Mouse (Mus musculus): ENCODE data around the gene Rnf26.

The Rnf26 gene

DNA sequence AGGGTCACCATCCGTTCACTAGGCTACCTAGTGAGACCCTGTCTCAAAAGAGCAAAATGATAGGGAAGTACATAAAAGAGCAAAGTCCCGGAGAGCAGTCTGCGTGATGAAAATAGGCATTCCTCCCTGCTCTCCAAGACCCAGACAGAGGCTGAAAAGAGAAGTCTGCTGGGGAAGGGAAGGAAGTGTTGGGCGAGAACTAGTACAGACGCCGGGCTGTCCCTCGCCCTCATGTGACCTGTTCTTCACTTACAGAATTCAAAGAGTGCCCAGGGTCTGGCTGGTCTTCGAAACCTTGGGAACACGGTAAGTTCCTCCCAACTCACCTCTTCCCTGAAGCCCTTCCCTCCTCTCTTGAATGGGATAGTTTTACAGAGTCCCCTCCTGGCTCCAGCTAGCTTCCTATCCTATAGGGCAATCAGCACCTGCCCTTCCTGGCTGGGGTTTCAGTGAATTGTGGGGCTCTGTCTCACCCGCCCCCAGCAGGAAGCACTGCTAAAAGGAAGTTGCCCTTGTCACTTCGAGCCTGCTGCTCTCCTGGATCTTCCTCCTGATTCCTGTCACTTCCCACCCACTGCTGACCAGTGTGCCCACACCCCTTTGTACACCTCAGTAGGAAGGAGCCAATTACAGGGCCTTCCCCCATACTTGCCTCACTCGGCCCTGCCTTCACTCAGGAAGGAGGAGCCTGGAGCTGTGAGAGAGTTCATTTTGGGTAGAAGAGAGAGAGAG, 24.3 kb downstream of the Rnf26 start:
- DNase-seq: peak in 1 of 2 experiments; percentile 11

- peak; percentile 60 to 68 for DNase-seq
These were observed 25.4 kb downstream of the Rnf26 start for GRCm38 (mm10) chr9:44087761-44088455.

- DNase-seq: peak; percentile 36 to 50
These were observed 26.4 kb downstream of the Rnf26 start for GRCm38 (mm10) chr9:44086960-44087359.

DNA sequence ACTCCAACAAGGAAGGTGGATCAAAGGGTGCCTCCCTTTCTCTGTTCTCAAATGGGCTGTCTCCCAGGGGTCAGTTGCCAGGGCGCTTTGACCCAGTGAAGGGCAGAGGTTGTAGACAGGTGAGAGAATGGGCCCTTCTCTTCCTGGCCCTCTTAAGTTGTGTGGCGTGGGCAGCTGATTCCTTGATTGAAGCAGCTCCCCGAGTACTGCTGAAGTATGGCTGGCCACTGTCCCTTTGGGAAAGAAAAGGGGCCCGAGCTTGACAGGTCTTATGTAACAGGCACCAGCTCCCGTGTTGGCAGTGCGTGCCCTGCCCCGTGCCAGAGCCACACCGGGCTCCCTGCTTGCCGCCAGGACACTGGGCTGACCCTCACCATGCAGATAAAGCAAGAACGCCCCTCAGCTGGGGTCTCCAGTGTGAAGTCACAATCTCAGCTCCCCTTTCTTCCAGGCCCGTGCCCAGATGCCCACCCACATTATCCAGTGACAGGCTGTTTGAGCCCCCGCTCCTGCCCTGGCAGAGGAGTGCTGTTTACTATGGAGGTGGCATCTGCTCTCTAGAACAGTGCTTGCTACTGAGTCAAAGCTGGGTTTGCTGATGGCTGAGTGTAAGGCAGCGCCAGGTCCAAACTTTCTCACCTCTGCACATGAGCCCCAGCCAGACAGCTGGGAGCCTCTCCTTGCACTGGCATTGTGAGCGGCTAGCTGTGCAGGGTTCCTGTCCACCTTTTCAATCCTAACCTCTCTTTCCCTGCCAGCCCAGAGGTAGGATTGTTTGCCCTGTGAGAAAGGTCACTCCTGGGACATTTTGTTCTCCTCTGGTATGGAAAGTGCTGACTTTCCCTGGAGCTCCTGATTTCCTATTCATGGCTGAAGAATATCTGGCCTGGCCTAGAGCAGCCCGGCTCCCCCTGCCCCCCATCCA, 27.3 kb downstream of the Rnf26 start:
- DNase-seq: peak; percentile 93 to 96

GRCm38 (mm10) chr9:44085276-44085675, 28.0 kb downstream of the Rnf26 start:
- peak; percentile 49 to 56 for DNase-seq

DNA sequence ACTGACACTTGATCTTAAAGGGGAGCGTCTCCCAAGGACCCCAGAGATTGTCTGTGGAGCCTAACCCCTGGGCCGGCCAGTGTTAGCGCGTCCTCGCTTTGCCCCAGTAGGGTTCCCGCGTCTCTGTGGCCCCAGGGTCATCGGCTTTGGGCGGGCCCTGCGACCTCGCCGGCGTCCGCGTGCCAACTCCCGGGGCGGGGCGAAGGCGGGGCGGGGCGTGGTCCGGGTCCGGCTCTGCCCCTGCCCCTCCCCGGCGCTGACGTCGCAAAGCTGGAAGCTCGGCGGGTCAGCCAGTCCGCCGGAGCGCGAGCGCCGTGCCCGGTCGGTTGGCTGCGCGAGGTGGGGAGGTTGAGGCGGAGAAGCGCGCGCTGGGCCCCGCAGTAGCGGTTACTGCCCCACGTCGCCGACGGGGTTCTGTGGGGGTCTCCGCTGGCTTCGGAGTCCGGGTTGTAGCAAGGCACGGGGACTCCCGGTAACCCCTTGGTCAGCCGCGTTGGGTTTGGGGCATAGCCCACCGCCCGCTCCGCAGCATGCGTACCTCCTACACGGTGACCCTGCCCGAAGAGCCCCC, 28.6 kb downstream of the Rnf26 start:
- peak; percentile 98 to 99 for DNase-seq

DNA sequence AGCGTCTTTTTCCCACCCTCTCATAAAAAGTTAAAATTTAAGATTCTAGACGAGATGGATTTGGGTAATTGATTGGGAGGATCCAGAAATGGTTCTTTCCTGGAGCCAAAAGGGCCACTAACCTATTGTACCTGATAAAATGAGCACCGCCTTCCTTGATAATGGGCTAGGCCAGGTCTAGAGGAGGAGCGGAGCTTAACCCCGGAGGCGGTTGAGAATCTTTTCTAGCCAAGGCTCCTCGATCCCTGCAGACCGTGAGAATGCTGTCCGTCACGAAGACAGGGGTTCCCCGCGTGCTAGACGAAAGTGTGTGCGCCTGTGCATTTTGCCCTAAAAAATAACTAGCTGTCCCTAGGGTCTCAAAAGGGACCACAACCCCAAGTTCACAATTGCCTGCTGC, 29.1 kb downstream of the Rnf26 start:
- no peak for DNase-seq

DNA sequence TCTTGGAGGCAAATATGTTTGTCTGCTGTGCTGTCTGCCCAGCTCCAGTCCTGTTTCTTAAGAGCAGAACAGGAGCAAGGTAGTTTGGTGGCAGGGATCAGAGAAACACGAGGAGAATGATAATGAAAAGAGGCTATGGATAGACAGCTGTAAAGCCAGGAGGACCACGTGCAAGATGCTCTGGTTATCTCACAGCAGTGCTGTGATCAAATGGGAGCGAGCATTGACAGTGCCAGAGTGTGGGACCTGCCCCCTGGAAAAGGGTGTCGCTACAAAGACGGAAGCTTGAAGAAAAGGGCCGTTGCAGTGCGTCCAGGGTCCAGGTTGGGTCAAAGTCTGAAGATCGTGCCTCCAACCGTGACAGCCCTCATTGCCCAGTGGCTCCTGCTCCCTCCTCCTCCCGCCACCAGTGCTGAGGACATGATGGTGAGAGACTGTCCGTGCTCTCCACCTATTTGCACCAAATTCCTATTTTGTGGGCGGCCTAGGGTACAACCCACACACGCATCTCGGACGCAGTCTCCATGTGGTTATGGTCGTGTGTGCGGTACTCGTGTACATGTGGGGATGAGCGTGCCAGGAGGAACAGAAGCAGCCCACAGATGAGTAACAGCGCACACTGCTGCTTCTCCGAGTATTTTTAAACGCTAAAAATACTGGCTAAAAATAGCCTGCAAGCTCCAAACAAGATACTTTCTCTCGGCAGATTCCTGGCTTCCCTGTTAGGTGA, 29.8 kb downstream of the Rnf26 start:
- DNase-seq: peak; percentile 53 to 57

GRCm38 (mm10) chr9:44082266-44082665, 31.1 kb downstream of the Rnf26 start:
- peak in 1 of 2 experiments; percentile 1 for DNase-seq

- DNase-seq: no peak
These were observed 31.7 kb downstream of the Rnf26 start for GRCm38 (mm10) chr9:44081581-44081980.

DNA sequence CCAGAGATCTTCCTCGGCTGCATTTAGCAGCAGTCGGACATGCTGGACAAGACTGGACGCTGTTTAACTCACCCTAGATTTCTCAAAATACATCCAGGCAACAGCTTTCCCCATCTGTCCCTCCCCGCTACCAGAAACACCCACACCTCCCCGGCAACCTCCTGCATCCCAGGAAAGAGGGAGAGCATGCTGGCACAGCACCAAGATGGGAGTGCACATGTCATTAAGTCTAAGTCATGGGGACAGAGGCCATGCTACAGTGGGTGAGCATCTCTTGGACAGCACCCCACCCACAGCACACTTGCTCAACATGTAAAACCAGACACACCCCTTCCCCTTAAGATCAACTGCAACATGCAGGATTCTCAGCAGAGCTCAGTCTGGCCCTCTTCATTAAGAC, 32.4 kb downstream of the Rnf26 start:
- peak; percentile 20 to 47 for DNase-seq

DNA sequence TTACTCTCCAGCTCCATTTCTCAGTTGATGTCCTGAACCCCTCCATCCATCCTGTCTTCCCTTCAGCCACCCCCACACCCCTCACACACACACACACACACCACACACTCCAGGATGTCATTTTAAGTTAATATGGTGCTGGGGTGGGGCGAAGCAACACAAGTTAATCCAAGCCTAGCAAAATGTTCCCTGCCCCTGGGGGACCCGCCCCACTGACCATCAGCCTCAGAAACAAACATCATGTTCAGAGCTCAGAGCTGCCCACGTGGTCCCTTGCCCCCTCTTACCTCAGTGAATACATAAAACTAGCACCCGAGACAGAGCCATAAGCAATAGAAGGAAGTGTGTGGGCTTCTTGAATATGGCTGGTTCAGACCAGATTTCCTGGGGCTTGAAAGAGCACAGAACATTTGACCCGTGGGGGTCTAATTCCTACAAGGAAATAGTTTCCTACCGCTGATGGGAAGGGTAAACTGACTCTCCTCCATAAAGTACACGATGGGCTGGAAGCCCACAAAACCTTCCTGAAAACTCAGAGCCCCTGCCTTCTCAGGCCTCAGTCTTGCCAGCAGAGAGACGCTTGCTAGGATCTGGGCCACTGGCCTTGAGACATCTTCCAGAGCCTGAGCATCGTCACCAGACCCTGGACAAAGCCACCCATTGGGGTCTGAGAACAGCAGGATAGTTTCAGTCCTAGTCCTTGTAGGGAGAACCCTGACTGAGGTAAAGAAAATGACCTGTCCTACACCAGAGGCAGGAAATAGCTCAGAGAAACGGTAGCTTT, 33.1 kb downstream of the Rnf26 start:
- DNase-seq: peak; percentile 20 to 21

DNA sequence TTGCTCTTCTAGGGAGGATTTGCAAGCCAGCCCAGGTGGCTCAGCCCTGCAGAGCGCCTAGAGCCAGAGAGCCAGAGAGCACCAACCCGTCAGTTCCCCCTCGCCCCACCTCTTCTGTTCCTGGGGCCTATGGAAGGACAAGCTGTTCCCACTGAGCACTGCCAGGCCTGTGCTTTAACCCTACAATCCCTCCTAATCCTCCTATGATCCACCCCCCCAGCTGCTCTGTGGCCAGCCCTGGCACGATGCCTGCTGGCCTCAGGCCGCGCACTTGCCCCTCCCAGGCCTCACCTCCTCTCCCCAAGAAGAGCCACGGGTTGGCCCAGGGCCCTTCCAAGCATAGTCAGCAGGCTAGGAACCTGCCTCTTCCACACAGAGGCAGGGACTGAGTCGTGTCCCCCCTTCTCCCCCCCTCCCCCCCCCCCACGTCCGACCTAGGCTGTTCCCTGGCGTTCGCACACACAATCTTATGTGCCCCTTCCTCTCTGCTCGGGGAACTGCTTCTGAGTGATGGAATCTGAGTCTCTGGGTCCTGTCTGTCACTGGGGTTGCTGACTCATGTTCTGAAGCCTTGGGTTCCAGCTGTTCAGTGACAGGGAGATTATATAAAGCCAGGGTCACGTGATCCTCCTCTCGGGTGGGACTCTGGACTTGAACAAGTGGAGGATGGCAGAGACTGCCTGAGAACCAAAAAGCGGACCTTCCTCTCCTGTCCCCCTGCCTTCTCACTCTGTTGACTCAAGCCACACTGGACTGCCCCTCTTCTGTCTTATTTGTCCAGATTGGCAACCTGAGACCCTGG, 34.2 kb downstream of the Rnf26 start:
- peak; percentile 94 to 95 for DNase-seq

GRCm38 (mm10) chr9:44078136-44078797, 35.0 kb downstream of the Rnf26 start:
- DNase-seq: no peak

- peak; percentile 24 to 25 for DNase-seq
These were observed 35.9 kb downstream of the Rnf26 start for GRCm38 (mm10) chr9:44077266-44077910.

- DNase-seq: peak; percentile 65 to 80
These were observed 36.6 kb downstream of the Rnf26 start for GRCm38 (mm10) chr9:44076764-44077120.

DNA sequence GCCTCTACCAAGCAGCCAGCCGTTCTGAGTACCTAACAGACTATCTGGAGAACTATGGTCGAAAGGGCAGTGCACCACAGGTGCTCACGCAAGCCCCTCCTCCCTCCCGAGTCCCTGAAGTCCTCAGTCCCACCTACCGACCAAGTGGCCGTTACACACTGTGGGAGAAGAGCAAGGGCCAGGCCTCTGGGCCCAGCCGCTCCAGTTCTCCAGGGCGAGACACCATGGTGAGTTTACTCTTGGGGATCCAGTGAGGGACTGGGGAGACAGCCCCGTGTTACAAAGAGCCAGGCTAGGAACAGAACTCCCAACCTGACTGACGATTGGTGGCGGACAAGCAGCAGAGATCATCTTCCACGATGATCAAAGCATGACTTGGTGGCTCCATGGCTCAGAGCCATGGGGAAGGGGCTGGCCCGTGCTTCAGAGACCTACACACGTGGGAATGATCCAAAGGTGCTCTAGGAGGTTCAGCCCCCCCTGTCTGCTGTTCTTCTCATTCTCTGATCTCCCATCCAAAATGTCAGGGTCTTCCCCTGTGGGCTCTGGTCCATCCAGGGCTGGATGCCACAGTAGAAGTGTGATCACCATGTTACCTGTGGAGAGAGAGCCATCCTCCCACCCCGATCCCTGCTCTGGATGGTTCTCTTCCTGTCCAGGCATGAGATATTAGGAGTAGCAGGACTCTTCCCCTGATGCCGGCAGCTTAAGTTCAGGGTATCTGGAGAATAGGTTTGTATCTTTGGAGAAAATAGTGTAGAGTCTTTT, 37.1 kb downstream of the Rnf26 start:
- peak in 1 of 2 experiments; percentile 30 for DNase-seq

DNA sequence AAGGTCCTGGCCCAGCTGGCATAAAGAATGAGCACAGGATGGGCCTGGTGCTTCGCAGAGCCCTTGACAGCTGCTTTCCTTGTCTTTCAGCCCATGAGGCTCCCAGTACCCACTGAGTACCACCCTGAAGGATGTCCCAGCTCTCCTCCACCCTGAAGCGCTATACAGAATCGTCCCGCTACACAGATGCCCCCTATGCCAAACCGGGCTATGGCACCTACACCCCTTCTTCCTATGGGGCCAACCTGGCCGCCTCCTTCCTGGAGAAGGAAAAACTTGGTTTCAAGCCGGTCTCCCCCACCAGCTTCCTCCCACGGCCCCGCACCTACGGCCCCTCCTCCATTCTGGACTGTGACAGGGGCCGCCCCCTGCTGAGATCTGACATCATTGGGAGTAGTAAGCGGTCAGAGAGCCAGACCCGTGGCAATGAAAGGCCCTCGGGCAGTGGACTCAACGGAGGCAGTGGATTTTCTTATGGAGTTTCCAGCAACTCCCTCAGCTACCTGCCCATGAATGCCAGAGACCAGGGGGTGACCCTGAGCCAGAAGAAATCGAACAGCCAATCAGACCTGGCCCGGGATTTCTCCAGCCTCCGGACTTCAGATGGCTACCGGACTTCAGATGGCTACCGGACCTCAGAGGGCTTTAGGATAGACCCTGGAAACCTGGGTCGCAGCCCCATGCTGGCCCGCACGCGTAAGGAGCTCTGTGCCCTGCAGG, 37.9 kb downstream of the Rnf26 start:
- DNase-seq: peak; percentile 34 to 67
